Mouse (Mus musculus): ENCODE measurements around the gene Wipi2. TPM values are rescaled to one million over a fixed set of nuclear protein-coding genes. Genes with fewer than 3 reads are reported as not detected.

Wipi2 gene
- polyA plus RNA-seq, 1 experiment from 2014 or later: 38.8 TPM

GRCm38 (mm10) chr5:142713966-142714365, 86.5 kb downstream of the Wipi2 start:
- no peak overlapping the region for H3K4me2 ChIP-seq
- no peaks in the 10 kb centered on the region for H3K9me3 ChIP-seq
- no peak overlapping the region for H3K27ac ChIP-seq
- 79% methylated on average over 10 of the region's 10 CpGs for WGBS
- no peak overlapping the region for H3K9ac ChIP-seq
- no peaks in the 10 kb centered on the region for H3K27me3 ChIP-seq (replicated peaks)
- no peak overlapping the region for H3K4me3 ChIP-seq (replicated peaks)
- no peaks in the 10 kb centered on the region for H3K4me1 ChIP-seq
- no peak for ATAC-seq (ENCODE audit: insufficient read depth, low FRiP score, low read depth)
- H3K36me3 ChIP-seq: no peaks in the 10 kb centered on the region

DNA sequence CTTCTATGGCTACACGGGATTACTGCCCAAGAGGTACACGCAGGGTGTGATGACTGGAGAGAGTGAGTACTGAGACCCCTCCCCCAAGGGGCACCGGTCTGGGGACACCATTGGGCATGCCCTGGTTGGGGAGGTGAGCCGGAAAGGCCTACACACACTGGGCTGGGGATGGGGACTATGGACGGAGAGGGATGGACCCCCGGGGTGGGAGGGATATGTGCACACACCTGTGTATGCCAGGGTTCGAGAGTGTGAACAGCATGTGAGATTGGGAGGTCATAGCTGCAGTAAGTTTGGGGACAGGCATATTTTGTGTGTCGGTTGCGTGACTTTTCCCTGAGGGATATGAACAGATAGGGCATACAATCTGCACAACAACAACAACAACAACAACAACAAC, 87.6 kb downstream of the Wipi2 start:
- Histone ChIP-seq H3K4me3 (replicated peaks) (no peak overlapping the region), H3K4me2 (no peak overlapping the region), H3K9ac (no peak overlapping the region), H3K9me3 (no peaks in the 10 kb centered on the region), H3K36me3 (no peaks in the 10 kb centered on the region), H3K27me3 (replicated peaks) (no peaks in the 10 kb centered on the region), H3K27ac (no peak overlapping the region), H3K4me1 (no peaks in the 10 kb centered on the region)
- WGBS: 81% methylated on average over 9 of the region's 9 CpGs
- no peak for ATAC-seq (ENCODE audit: insufficient read depth, low FRiP score, low read depth)

GRCm38 (mm10) chr5:142716056-142716455, 88.6 kb downstream of the Wipi2 start:
- Histone ChIP-seq H3K4me3 (replicated peaks) (no peak overlapping the region), H3K9ac (no peak overlapping the region), H3K4me2 (no peak overlapping the region), H3K4me1 (no peaks in the 10 kb centered on the region), H3K27me3 (replicated peaks) (no peaks in the 10 kb centered on the region), H3K27ac (no peak overlapping the region), H3K9me3 (no peaks in the 10 kb centered on the region), H3K36me3 (no peaks in the 10 kb centered on the region)
- WGBS: 80% methylated on average over 6 of the region's 6 CpGs
- ATAC-seq (ENCODE audit: insufficient read depth, low FRiP score, low read depth): no peak

- no peak overlapping the region for H3K4me2 ChIP-seq
- WGBS: 16% methylated on average over 4 of the region's 4 CpGs
- no peaks in the 10 kb centered on the region for H3K9me3 ChIP-seq
- H3K27me3 ChIP-seq (replicated peaks): no peaks in the 10 kb centered on the region
- no peaks in the 10 kb centered on the region for H3K36me3 ChIP-seq
- H3K4me1 ChIP-seq: no peaks in the 10 kb centered on the region
- no peak overlapping the region for H3K27ac ChIP-seq
- no peak overlapping the region for H3K9ac ChIP-seq
- no peak for ATAC-seq (ENCODE audit: insufficient read depth, low FRiP score, low read depth)
- no peak overlapping the region for H3K4me3 ChIP-seq (replicated peaks)
These were observed 90.5 kb downstream of the Wipi2 start for GRCm38 (mm10) chr5:142718037-142718436.

DNA sequence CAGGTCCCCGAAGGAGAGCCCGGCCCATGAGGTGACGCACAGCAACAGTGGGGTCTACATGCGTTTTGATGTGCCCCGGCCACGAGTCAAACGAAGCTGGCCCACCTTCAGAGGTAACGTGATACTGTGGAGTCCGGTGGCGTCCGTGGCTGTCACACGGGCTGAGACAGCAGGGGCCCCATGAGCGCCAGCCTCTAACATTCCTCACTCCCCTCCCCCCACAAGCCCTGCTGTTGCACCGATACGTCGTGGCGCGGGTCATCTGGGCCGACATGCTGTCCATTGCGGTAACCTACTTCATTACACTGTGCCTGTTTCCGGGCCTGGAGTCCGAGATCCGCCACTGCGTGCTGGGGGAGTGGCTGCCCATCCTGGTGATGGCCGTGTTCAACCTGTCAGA, 91.0 kb downstream of the Wipi2 start:
- no peaks in the 10 kb centered on the region for H3K27me3 ChIP-seq (replicated peaks)
- no peaks in the 10 kb centered on the region for H3K36me3 ChIP-seq
- no peak overlapping the region for H3K4me3 ChIP-seq (replicated peaks)
- no peaks in the 10 kb centered on the region for H3K9me3 ChIP-seq
- no peak for ATAC-seq (ENCODE audit: insufficient read depth, low FRiP score, low read depth)
- H3K4me1 ChIP-seq: 0 out of 2 replicates have a peak, but pooled peaks cover 3% of the 10 kb centered on the region
- H3K27ac ChIP-seq: no peak overlapping the region
- H3K9ac ChIP-seq: no peak overlapping the region
- WGBS: 59% methylated on average over 25 of the region's 25 CpGs
- no peak overlapping the region for H3K4me2 ChIP-seq

GRCm38 (mm10) chr5:142719897-142720296, 92.4 kb downstream of the Wipi2 start:
- H3K36me3 ChIP-seq: 0 out of 2 replicates have a peak, but pooled peaks cover 3% of the 10 kb centered on the region
- no peaks in the 10 kb centered on the region for H3K27me3 ChIP-seq (replicated peaks)
- H3K4me1 ChIP-seq: peaks cover 6% of the 10 kb centered on the region; the same call in 1 of the 2 replicates
- no peak for ATAC-seq (ENCODE audit: insufficient read depth, low FRiP score, low read depth)
- no peak overlapping the region for H3K4me2 ChIP-seq
- H3K9ac ChIP-seq: no peak overlapping the region
- 85% methylated on average over 13 of the region's 13 CpGs for WGBS
- no peaks in the 10 kb centered on the region for H3K9me3 ChIP-seq
- no peak overlapping the region for H3K27ac ChIP-seq
- no peak overlapping the region for H3K4me3 ChIP-seq (replicated peaks)

Other genes with a start within 250 kb of the Wipi2 start
- gene Foxk1, start 226.2 kb upstream of the Wipi2 start, polyA plus RNA-seq (2015; fragmentation: Nextera tagmentation; extraction: Ambion mirVana): 5.6 and 5.7 TPM in 2 replicates
- gene Ap5z1, start 163.8 kb upstream of the Wipi2 start, polyA plus RNA-seq (2015; fragmentation: Nextera tagmentation; extraction: Ambion mirVana): 8.5 and 9.4 TPM in 2 replicates
- 0.05 and 0.06 TPM in 2 replicates for gene Papolb, start 97.6 kb upstream of the Wipi2 start, polyA plus RNA-seq (2015; fragmentation: Nextera tagmentation; extraction: Ambion mirVana)
- 2.0 and 2.3 TPM in 2 replicates for gene Radil, start 76.6 kb upstream of the Wipi2 start, polyA plus RNA-seq (2015; fragmentation: Nextera tagmentation; extraction: Ambion mirVana)
- gene Mmd2, start 18.9 kb upstream of the Wipi2 start, polyA plus RNA-seq (2015; fragmentation: Nextera tagmentation; extraction: Ambion mirVana): 3.6 and 4.2 TPM in 2 replicates
- 7.2 and 7.4 TPM in 2 replicates for gene Slc29a4, start 64.8 kb downstream of the Wipi2 start, polyA plus RNA-seq (2015; fragmentation: Nextera tagmentation; extraction: Ambion mirVana)
- gene Tnrc18, start 190.0 kb downstream of the Wipi2 start, polyA plus RNA-seq (2015; fragmentation: Nextera tagmentation; extraction: Ambion mirVana): 29.5 and 32.4 TPM in 2 replicates